Comparison of ENCODE assay signal across 25 mouse cellular contexts in the genomic region with DNA sequence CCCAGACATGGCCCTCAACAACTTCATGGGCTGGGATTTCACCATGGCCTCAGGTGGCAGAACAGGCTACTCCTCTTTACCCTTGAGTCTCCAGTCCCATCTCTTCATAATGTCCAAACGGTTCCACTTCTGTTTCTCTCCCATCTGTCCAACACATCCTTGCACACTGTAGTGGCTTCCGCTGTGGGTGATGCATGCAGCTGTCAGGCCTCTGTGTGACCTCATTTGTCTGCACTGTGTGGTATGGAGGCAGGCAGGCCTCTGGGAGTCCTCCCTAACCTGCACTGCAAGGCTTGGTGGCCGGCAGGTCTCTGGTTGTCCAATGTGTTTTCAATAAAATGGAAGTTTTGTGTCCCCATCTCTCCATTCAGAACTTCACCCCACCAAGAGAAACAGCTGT.
"Had no signal": no experiment of that assay in that cellular context is flagged by ENCODE, and none has a peak within 500 bp of the region (broad histone marks: within the 10 kb centered on the region; RNA-seq: fewer than 3 reads in every experiment).

No protein-coding gene starts in this region.

- H3K4me1 ChIP-seq: hindbrain, embryonic 12.5 days; liver, embryonic 13.5 days had no signal

- H3K4me3 ChIP-seq: hindbrain, embryonic 10.5 days; hindbrain, embryonic 12.5 days; intestine, embryonic 15.5 days; layer of hippocampus, adult 2 months; left cerebral cortex, adult 2 months; limb, embryonic 10.5 days; limb, embryonic 12.5 days; liver, embryonic 13.5 days had no signal

- H3K27me3 ChIP-seq: hindbrain, embryonic 12.5 days; intestine, embryonic 15.5 days; limb, embryonic 12.5 days had no signal

- H3K4me2 ChIP-seq: heart, embryonic 11.5 days; hindbrain, embryonic 12.5 days; hindbrain, embryonic 14.5 days; intestine, embryonic 15.5 days; limb, embryonic 12.5 days; liver, embryonic 11.5 days; liver, embryonic 13.5 days had no signal

- H3K9me3 ChIP-seq: hindbrain, embryonic 10.5 days; hindbrain, embryonic 12.5 days; intestine, embryonic 15.5 days; limb, embryonic 10.5 days; limb, embryonic 12.5 days; liver, embryonic 13.5 days had no signal

- DNase-seq: gastrocnemius, postnatal 14 days; gastrocnemius, postnatal 36 days; heart, adult 18-20 months; heart, postnatal 10 days; heart, postnatal 4 days; kidney, adult 18-20 months; kidney, adult 8-10 months; kidney, postnatal 10 days; kidney, postnatal 25 days; kidney, postnatal 4 days; liver; liver, embryonic 13.5 days had no signal

- ATAC-seq: hindbrain, embryonic 16.5 days; inflammation-experienced regulatory T-cells, adult 6 months; intestine, embryonic 15.5 days; intestine, postnatal 0 days had no signal

- H3K27ac ChIP-seq: hindbrain, embryonic 12.5 days; hindbrain, embryonic 14.5 days; intestine, embryonic 15.5 days; layer of hippocampus, adult 2 months; left cerebral cortex, adult 2 months; limb, embryonic 10.5 days; limb, embryonic 12.5 days; liver, embryonic 13.5 days had no signal

- H3K9ac ChIP-seq: hindbrain, embryonic 12.5 days; hindbrain, embryonic 14.5 days; intestine, embryonic 15.5 days; limb, embryonic 12.5 days; liver, embryonic 13.5 days had no signal

- H3K36me3 ChIP-seq: hindbrain, embryonic 10.5 days; hindbrain, embryonic 12.5 days; intestine, embryonic 15.5 days; limb, embryonic 10.5 days; limb, embryonic 12.5 days; liver, embryonic 13.5 days had no signal
